Mouse (Mus musculus): ENCODE results near the gene Smim14. TPM values are rescaled to one million over a fixed set of nuclear protein-coding genes. Genes with fewer than 3 reads are reported as not detected.
A peak's percentile ranks its signal among the peaks of the same experiment; 100 is the strongest.

Gene Smim14
- polyA plus RNA-seq, 1 experiment, result 120 TPM

DNA sequence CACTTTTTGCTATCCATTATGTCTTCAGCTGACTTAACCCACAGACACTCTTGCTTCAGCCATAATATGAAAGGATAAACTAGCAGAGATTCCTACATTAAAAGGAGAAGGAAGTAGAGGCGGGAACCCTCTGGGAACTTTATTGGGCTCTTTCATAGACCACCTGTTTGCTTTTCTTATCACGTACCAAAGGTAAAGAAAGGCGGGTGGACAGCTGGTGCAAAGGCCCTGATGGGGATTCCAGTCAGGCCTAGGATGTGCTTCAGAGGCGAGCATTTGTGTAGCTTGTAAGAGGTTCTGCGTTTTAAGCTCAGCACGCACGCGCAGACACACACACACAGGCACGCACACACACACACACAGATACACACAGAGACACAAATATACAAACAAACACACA, 35.6 kb downstream of the Smim14 start:
- Histone ChIP-seq H3K36me3 (ENCODE audit: control insufficient read depth, insufficient read depth, low read length) (no peaks in the 10 kb centered on the region), H3K4me1 (ENCODE audit: control insufficient read depth, insufficient read depth, insufficient read length) (no peaks in the 10 kb centered on the region), H3K27ac (ENCODE audit: insufficient read depth, low read length) (no peak overlapping the region), H3K4me3 (ENCODE audit: extremely low read depth, insufficient read depth, insufficient read length) (no peak overlapping the region), H3K27me3 (ENCODE audit: control insufficient read depth, insufficient read depth, low read length) (no peaks in the 10 kb centered on the region)
- TF ChIP-seq POLR2A (IDR thresholded peaks at IDR 0.05; ENCODE audit: low read depth, low read length) (no peak), CTCF (IDR thresholded peaks at IDR 0.05; ENCODE audit: extremely low read depth, insufficient read depth, insufficient read length, insufficient replicate concordance) (no peak)
- DNase-seq (ENCODE audit: low read depth in 1 of 2, low spot score in 2 of 2), result no peak
- 93% methylated on average over 9 of the region's 9 CpGs for WGBS

DNA sequence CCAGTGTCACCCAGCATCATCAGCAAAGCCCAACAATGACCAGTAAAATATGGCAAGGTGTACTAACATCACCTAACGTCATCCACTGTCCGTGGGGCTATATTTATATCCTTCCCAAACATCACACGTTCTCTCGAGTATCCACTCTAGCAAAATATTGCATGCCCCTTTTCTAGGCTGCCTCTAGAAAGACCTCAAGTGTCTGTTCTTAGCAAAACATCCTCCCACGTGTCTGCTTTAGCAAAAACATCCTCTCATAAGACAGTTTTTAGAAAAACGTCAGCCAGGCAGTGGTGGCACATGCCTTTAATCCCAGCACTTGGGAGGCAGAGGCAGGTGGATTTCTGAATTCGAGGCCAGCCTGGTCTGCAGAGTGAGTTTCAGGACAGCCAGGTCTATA, 36.8 kb downstream of the Smim14 start:
- WGBS, result 83% methylated on average over 7 of the region's 7 CpGs
- no peak overlapping the region for H3K27ac ChIP-seq (ENCODE audit: insufficient read depth, low read length)
- H3K4me1 ChIP-seq (ENCODE audit: control insufficient read depth, insufficient read depth, insufficient read length), result no peaks in the 10 kb centered on the region
- DNase-seq (ENCODE audit: low read depth in 1 of 2, low spot score in 2 of 2), result no peak
- TF ChIP-seq CTCF (IDR thresholded peaks at IDR 0.05; ENCODE audit: extremely low read depth, insufficient read depth, insufficient read length, insufficient replicate concordance), result no peak
- TF ChIP-seq POLR2A (IDR thresholded peaks at IDR 0.05; ENCODE audit: low read depth, low read length), result no peak
- H3K27me3 ChIP-seq (ENCODE audit: control insufficient read depth, insufficient read depth, low read length), result no peaks in the 10 kb centered on the region
- H3K36me3 ChIP-seq (ENCODE audit: control insufficient read depth, insufficient read depth, low read length), result no peaks in the 10 kb centered on the region
- no peak overlapping the region for H3K4me3 ChIP-seq (ENCODE audit: extremely low read depth, insufficient read depth, insufficient read length)

DNA sequence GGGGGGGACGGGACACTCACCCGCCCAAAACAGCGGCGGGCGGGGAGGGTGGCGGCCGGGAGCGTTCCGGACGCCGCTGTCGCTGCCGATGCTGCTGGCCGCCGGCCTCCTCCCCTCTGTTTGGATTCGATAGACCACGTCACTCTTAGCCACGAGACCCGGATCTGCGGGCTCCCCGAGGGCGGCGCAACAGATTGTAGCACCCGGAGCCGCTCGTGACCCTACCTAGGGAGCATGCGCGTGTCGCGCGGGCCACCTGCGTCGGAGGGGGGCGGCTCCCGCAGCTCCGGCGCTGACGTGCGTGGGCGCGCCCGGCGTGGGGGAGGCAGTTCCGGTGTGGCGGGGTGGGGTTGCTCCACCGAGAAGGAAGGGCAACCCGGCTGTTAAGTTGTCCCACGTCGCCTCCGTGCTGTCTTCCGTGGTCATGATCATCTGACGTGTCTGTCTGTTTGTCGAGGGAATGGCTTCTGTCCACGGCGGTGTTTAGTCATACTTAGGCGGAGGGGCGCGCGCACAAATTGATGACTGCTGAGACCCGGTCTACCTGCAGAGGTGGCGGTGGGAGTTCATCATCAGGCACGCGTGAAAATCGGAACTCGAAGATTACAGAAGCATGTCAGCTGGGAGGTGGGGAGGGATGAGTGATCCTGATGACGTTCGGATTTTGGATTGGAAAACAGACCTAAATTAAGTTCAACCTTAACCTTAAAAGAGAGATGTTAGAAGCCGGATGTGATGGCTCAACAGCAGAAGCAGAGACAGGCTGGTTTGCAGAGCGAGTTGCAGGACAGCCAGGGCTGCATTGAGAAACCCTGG, 44.1 kb downstream of the Smim14 start, which contains the start of gene Gm43552:
Gene Gm43552 (minus strand): TSS at position 118 of the 816 bp plus-strand sequence.
- Histone ChIP-seq H3K4me3 (ENCODE audit: extremely low read depth, insufficient read depth, insufficient read length) (peak within 1 kb of the TSS; percentile 60), H3K4me1 (ENCODE audit: control insufficient read depth, insufficient read depth, insufficient read length) (peaks cover 7% of the 10 kb centered on the region; the same call in 1 of the 2 replicates), H3K36me3 (ENCODE audit: control insufficient read depth, insufficient read depth, low read length) (peaks cover 3% of the 10 kb centered on the region; the same call in 1 of the 2 replicates), H3K27ac (ENCODE audit: insufficient read depth, low read length) (peak within 1 kb of the TSS; percentile 93), H3K27me3 (ENCODE audit: control insufficient read depth, insufficient read depth, low read length) (no peaks in the 10 kb centered on the region)
- peak; percentile 86 for TF ChIP-seq POLR2A (IDR thresholded peaks at IDR 0.05; ENCODE audit: low read depth, low read length)
- no peak for TF ChIP-seq CTCF (IDR thresholded peaks at IDR 0.05; ENCODE audit: extremely low read depth, insufficient read depth, insufficient read length, insufficient replicate concordance)
- under 1% methylated on average over 62 of the region's 69 CpGs for WGBS
- peak; percentile 96 to 97 for DNase-seq (ENCODE audit: low read depth in 1 of 2, low spot score in 2 of 2)

DNA sequence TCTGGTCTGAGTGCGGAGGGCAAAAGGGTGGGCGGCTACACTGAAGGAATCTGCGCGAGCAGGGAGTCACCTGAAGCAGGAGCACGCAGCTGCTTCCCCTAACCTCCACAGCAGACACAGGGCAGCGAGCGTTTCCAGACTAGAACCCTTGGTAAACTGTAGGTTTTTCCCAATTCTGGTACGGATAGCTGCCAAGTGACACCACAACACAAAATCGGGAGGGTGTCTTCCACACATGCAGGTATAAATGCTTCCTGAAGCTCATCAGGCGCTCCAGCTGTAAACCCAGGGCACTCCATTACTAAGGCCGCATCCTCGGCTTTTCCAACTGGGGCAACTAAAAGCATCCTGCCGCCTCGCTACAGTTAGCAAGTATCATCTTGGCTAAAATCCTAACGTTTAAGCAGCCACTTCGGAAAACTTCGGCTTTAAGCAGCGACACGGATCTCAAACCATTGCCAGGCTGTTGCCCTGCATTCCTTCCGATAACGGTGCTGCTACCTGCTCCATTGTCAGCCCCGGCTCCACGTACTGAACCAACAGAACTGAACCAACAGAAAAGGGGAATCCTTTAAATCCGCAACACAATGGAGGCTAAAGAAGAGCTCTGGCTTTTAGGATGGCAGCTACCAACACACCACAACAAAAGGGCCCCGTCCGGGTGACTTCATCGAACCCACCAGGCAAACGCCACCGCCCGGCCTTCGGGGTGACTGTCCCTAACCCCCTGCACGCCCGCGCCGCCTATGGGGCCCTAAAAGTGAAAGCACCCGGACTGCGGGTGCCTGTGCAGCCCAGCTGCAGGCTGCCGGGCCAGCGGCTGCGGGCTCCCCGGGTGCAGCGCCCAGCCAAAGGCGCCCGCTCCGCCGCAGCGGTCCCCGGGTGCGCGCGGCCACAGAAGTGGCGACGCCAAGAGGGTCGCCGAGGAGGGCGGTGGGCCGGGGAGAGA, 44.9 kb downstream of the Smim14 start:
- TF ChIP-seq CTCF (IDR thresholded peaks at IDR 0.05; ENCODE audit: extremely low read depth, insufficient read depth, insufficient read length, insufficient replicate concordance) (peak; percentile 17; the same call in 1 of the 2 replicates), POLR2A (IDR thresholded peaks at IDR 0.05; ENCODE audit: low read depth, low read length) (no peak)
- H3K27me3 ChIP-seq (ENCODE audit: control insufficient read depth, insufficient read depth, low read length), result no peaks in the 10 kb centered on the region
- peaks cover 7% of the 10 kb centered on the region; the same call in 1 of the 2 replicates for H3K4me1 ChIP-seq (ENCODE audit: control insufficient read depth, insufficient read depth, insufficient read length)
- peak; percentile 74 to 79 for DNase-seq (ENCODE audit: low read depth in 1 of 2, low spot score in 2 of 2)
- peak overlapping the region; percentile 93 for H3K27ac ChIP-seq (ENCODE audit: insufficient read depth, low read length)
- peaks cover 3% of the 10 kb centered on the region; the same call in 1 of the 2 replicates for H3K36me3 ChIP-seq (ENCODE audit: control insufficient read depth, insufficient read depth, low read length)
- H3K4me3 ChIP-seq (ENCODE audit: extremely low read depth, insufficient read depth, insufficient read length), result peak overlapping the region; percentile 60
- WGBS, result under 1% methylated on average over 46 of the region's 57 CpGs

DNA sequence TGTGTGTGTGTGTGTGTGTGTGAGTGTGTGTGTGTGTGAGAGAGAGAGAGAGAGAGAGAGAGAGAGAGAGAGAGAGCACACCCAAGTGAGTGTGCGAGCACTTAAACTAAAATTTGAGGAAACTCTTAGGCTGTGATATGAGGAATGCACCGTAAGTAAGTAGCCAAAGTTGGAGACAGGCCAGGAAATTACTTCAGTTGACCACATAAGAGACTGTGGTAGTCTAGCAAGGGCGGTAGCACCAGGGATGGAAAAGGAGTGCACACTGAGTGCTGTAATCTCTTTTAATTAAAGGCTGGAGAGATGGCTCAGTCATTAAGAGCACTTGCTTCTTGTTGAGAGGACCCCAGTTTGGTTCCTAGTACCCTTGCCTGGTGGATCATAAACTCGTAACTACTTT, 47.2 kb downstream of the Smim14 start:
- Histone ChIP-seq H3K36me3 (ENCODE audit: control insufficient read depth, insufficient read depth, low read length) (peaks cover 3% of the 10 kb centered on the region; the same call in 1 of the 2 replicates), H3K4me3 (ENCODE audit: extremely low read depth, insufficient read depth, insufficient read length) (peak overlapping the region; percentile 16; the same call in 1 of the 2 replicates), H3K27me3 (ENCODE audit: control insufficient read depth, insufficient read depth, low read length) (no peaks in the 10 kb centered on the region), H3K4me1 (ENCODE audit: control insufficient read depth, insufficient read depth, insufficient read length) (peaks cover 7% of the 10 kb centered on the region; the same call in 1 of the 2 replicates), H3K27ac (ENCODE audit: insufficient read depth, low read length) (peak overlapping the region; percentile 92)
- 24% methylated on average over 4 of the region's 4 CpGs for WGBS
- TF ChIP-seq POLR2A (IDR thresholded peaks at IDR 0.05; ENCODE audit: low read depth, low read length), result no peak
- TF ChIP-seq CTCF (IDR thresholded peaks at IDR 0.05; ENCODE audit: extremely low read depth, insufficient read depth, insufficient read length, insufficient replicate concordance), result no peak
- no peak for DNase-seq (ENCODE audit: low read depth in 1 of 2, low spot score in 2 of 2)

DNA sequence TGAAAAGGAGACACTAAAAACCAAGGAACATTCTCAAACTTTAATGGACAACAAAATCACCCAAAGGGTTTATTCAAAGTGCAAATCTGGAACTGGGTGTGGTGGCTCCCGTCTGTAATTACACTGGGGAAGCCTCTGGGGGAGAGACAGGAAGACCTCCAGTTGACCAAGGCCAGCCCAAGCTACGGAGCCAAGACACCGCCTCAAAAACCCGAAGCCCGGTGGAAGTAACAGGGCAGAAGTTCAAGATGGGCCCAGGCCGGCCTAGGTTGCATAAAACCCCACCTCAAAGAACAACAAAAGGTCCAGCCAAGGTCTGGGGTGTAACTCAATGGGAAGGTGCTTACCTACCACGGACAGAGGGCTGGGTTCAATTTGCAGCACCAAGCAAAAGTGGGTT, 48.3 kb downstream of the Smim14 start:
- 35% methylated on average over 7 of the region's 7 CpGs for WGBS
- Histone ChIP-seq H3K27me3 (ENCODE audit: control insufficient read depth, insufficient read depth, low read length) (no peaks in the 10 kb centered on the region), H3K4me3 (ENCODE audit: extremely low read depth, insufficient read depth, insufficient read length) (peak overlapping the region; percentile 10; the same call in 1 of the 2 replicates)

More for the DNA sequence above, 48.3 kb downstream of the Smim14 start:
- peaks cover 3% of the 10 kb centered on the region; the same call in 1 of the 2 replicates for H3K36me3 ChIP-seq (ENCODE audit: control insufficient read depth, insufficient read depth, low read length)
- peaks cover 14% of the 10 kb centered on the region for H3K4me1 ChIP-seq (ENCODE audit: control insufficient read depth, insufficient read depth, insufficient read length)
- peak in 1 of 2 experiments; percentile 17 for DNase-seq (ENCODE audit: low read depth in 1 of 2, low spot score in 2 of 2)
- no peak for TF ChIP-seq POLR2A (IDR thresholded peaks at IDR 0.05; ENCODE audit: low read depth, low read length)
- TF ChIP-seq CTCF (IDR thresholded peaks at IDR 0.05; ENCODE audit: extremely low read depth, insufficient read depth, insufficient read length, insufficient replicate concordance), result no peak
- H3K27ac ChIP-seq (ENCODE audit: insufficient read depth, low read length), result peak overlapping the region; percentile 92

Data from spleen, adult 2 months (tissue).